Mouse (Mus musculus) midbrain, postnatal 0 days (tissue): ENCODE results near the gene Capn1. TPM values are rescaled to one million over a fixed set of nuclear protein-coding genes. Genes with fewer than 3 reads are reported as not detected.

Experiments used
- ATAC-seq: fragments of 200-750 bp; cut with Nextera tagmentation; 2 replicates; pipeline ENCODE4 v1.8.0; 2017; ENCODE audit warnings: moderate number of reproducible peaks, mild to moderate bottlenecking, moderate TSS enrichment, moderate library complexity; ENCODE audit not compliant: low FRiP score
- DNase-seq: peaks from one replicate; pipeline ENCODE4 v3.0.0-alpha.2; 2015; ENCODE audit warnings: low spot score
- H3K27ac ChIP-seq: fragments of 300-500 bp; sonication (generic); 2 replicates; pipeline ENCODE4 v1.5.1; 2014; ENCODE audit warnings: low read depth, mild to moderate bottlenecking, low read length, mixed read lengths
- H3K27me3 ChIP-seq: fragments of 300-500 bp; sonication (generic); 2 replicates; pipeline ENCODE4 v1.6.1; 2014; ENCODE audit warnings: low read length, control low read depth, mixed read lengths; ENCODE audit not compliant: insufficient read depth
- H3K36me3 ChIP-seq: fragments of 300-500 bp; sonication (generic); 2 replicates; pipeline ENCODE4 v1.6.1; 2014; ENCODE audit warnings: low read length, control low read depth, mixed read lengths; ENCODE audit not compliant: insufficient read depth
- H3K4me1 ChIP-seq: fragments of 300-500 bp; sonication (generic); 2 replicates; pipeline ENCODE4 v1.6.1; 2014; ENCODE audit warnings: mild to moderate bottlenecking, control low read depth, antibody characterized with exemption, low read length, mixed read lengths; ENCODE audit not compliant: insufficient read depth
- H3K4me2 ChIP-seq: fragments of 300-500 bp; sonication (generic); 2 replicates; pipeline ENCODE4 v1.6.1; 2014; ENCODE audit warnings: low read depth, mild to moderate bottlenecking, low read length, mixed read lengths; ENCODE audit not compliant: poor library complexity, severe bottlenecking
- H3K4me3 ChIP-seq: fragments of 300-500 bp; sonication (generic); 2 replicates; pipeline ENCODE4 v1.5.1; 2014; ENCODE audit warnings: low read depth, mild to moderate bottlenecking, low read length, moderate library complexity
- H3K9ac ChIP-seq: fragments of 300-500 bp; sonication (generic); replicated peaks from 2 replicates; pipeline ENCODE4 v1.6.1; 2014; ENCODE audit warnings: mild to moderate bottlenecking, low read length, moderate library complexity, mixed read lengths; ENCODE audit not compliant: poor library complexity, severe bottlenecking
- H3K9me3 ChIP-seq: fragments of 300-500 bp; sonication (generic); 2 replicates; pipeline ENCODE4 v1.6.1; 2016; ENCODE audit warnings: low read length, control low read depth
- CTCF ChIP-seq: IDR thresholded peaks from 2 replicates; pipeline ENCODE4 v1.5.1; 2016; ENCODE audit warnings: antibody characterized with exemption, mild to moderate bottlenecking
- WGBS: fragments of 180-500 bp; shearing (Covaris S2); extraction: QIAGEN DNeasy Blood & Tissue Kit; methylation state at CpG from one replicate; pipeline ENCODE4 v1.1.7; 2014; 5-methylcytosine and 5-hydroxymethylcytosine counted together
- polyA plus RNA-seq: library from polyadenylated mRNA; unstranded; fragments of >200 nt; fragmentation: Nextera tagmentation; extraction: Ambion mirVana; gene quantifications from 2 replicates; pipeline ENCODE4 v1.2.1, GENCODE M21; 2015
- total RNA-seq: library from RNA; depleted of rRNA; stranded (reverse); fragments of >200 nt; gene quantifications from 2 replicates; pipeline ENCODE4 v1.2.3, GENCODE M21; 2014; rRNA removed

The Capn1 gene
- 7.9 and 13.2 TPM in 2 replicates for total RNA-seq
- polyA plus RNA-seq = 3.3 and 3.9 TPM in 2 replicates

GRCm38 (mm10) chr19:6015511-6016315 lies at the start of gene Capn1:
Gene Capn1 (minus strand): TSS chr19:6015897.
- peak; percentile 60 for DNase-seq
- peak; percentile 71 for ATAC-seq
- Histone ChIP-seq H3K27ac (no peak within 1 kb of the TSS), H3K9me3 (no peaks in the 10 kb centered on the region), H3K27me3 (peaks cover 5% of the 10 kb centered on the region; the same call in 1 of the 2 replicates), H3K4me3 (peak within 1 kb of the TSS; percentile 49), H3K4me1 (0 out of 2 replicates have a peak, but pooled peaks cover 7% of the 10 kb centered on the region), H3K9ac (peak within 1 kb of the TSS; percentile 68), H3K36me3 (no peaks in the 10 kb centered on the region), H3K4me2 (peak within 1 kb of the TSS; percentile 88)
- peak; percentile 34 for TF ChIP-seq CTCF
- 4% methylated on average over 32 of the region's 40 CpGs for WGBS

DNA sequence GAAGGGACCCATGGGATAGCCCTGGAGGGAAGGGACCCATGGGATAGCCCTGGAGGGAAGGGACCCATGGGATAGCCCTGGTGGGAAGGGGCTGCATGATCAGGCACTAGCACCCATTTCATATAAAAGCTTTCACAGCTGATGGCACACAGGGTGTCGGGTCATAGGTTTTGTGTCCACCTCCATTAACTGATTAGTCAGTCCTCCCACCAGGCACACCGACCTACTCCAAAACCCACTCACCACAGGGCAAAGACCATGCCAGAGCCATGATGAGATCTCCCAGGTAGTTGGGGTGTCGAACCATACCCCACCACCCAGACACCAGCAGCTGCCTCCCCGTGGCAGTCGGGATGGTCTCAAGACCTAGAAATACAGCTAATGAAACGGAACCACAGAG lies 47.4 kb upstream of the Capn1 start:
- no peak overlapping the region for H3K9ac ChIP-seq
- no peaks in the 10 kb centered on the region for H3K9me3 ChIP-seq
- no peak for ATAC-seq
- no peak for DNase-seq
- H3K27me3 ChIP-seq = no peaks in the 10 kb centered on the region
- TF ChIP-seq CTCF = no peak
- H3K4me2 ChIP-seq = no peak overlapping the region
- no peaks in the 10 kb centered on the region for H3K36me3 ChIP-seq
- peaks cover 18% of the 10 kb centered on the region for H3K4me1 ChIP-seq
- WGBS = 98% methylated on average over 6 of the region's 6 CpGs
- no peak overlapping the region for H3K4me3 ChIP-seq
- H3K27ac ChIP-seq = no peak overlapping the region

DNA sequence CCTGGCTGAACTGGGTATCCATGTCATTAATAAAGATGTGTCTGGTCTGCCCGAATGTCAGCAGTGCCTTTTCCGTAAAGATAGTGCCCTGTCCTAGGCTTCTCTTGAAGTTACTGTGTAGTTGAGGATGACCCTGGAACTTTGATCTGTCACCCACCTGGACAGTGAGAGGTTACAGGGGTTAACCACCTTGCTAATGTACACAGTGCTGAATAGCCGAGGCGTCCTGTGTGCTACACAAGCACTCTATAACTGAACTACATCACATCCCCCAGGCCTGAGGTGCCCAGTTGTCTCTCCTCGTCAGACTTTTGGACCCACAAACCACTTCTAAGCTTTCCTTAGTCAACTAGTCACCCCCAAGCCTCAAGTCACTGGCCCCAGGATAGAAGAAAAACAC lies 46.7 kb upstream of the Capn1 start:
- peak overlapping the region; percentile 92 for H3K27ac ChIP-seq
- 65% methylated on average over 5 of the region's 5 CpGs for WGBS

DNA sequence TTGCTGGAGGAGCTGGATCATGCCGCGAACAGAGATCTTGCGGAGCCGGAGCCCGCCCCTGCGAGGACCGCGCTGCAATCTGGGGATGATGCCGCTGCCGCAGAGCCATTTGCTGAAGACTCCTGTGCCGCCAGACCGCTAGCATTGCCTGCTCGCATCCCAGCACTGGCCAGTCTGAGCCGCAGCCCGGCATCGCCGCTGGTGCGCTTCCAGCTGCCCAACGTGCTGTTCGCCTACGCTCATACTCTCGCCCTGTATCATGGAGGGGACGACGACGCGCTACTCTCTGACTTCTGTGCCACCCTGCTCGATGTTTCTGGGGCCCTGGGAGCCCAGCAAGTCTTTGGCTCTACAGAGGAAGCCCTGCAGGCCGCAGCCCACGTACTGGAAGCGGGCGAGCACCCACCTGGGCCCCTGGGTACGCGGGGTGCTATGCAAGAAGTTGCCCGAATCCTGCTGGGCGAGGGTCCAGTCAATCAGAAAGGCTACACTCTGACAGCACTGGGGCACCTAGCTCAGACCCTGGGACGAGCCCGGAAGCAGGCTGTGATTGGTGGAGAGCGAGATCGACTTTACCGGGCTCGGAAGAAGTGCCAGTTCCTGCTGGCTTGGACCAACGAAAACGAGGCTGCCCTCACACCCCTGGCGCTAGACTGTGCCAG lies 46.1 kb upstream of the Capn1 start:
- no peak for TF ChIP-seq CTCF
- DNase-seq (peak; percentile 49), ATAC-seq (no peak)
- H3K27ac ChIP-seq = peak overlapping the region; percentile 92
- 1% methylated on average over 44 of the region's 44 CpGs for WGBS
- H3K27me3 ChIP-seq = no peaks in the 10 kb centered on the region
- peak overlapping the region; percentile 93 for H3K9ac ChIP-seq
- H3K9me3 ChIP-seq = no peaks in the 10 kb centered on the region
- H3K36me3 ChIP-seq = no peaks in the 10 kb centered on the region
- peak overlapping the region; percentile 98 for H3K4me2 ChIP-seq
- peaks cover 18% of the 10 kb centered on the region for H3K4me1 ChIP-seq
- H3K4me3 ChIP-seq = peak overlapping the region; percentile 89

More for the DNA sequence above, 46.7 kb upstream of the Capn1 start:
- Histone ChIP-seq H3K4me2 (peak overlapping the region; percentile 98), H3K4me1 (peaks cover 18% of the 10 kb centered on the region), H3K9me3 (no peaks in the 10 kb centered on the region), H3K9ac (peak overlapping the region; percentile 93), H3K27me3 (no peaks in the 10 kb centered on the region), H3K4me3 (peak overlapping the region; percentile 89), H3K36me3 (no peaks in the 10 kb centered on the region)
- DNase-seq = no peak
- no peak for TF ChIP-seq CTCF
- no peak for ATAC-seq

DNA sequence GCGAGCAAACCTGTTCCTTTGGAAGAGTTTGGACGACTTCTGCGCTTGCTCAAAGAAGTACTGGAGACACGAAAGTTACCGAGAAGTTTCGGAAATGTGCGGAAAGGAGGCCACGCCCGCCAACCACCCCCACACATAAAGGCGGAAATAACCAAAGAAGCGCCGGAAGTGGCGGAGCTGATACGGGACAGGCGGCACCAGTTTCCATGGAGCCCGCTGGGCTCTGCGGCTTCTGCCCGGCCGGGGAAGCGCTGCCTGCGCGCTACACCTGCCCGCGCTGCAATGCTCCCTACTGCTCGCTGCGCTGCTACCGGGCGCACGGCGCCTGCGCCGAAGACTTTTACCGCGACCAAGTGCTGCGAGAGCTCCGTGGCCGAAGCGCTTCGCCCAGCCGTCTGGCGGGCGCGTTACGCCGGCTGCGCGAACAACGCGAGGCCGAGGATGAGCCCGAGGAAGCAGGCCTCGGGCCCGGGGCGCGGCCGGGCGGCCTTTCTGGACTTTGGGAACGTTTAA lies 45.4 kb upstream of the Capn1 start, which contains the start of gene Znhit2:
Znhit2 (plus strand) TSS at position 172 of the 513 bp plus-strand sequence.
- Histone ChIP-seq H3K4me1 (peaks cover 14% of the 10 kb centered on the region), H3K27ac (peak within 1 kb of the TSS; percentile 92), H3K27me3 (no peaks in the 10 kb centered on the region), H3K9me3 (no peaks in the 10 kb centered on the region), H3K36me3 (no peaks in the 10 kb centered on the region), H3K9ac (peak within 1 kb of the TSS; percentile 93), H3K4me2 (peak within 1 kb of the TSS; percentile 98), H3K4me3 (peak within 1 kb of the TSS; percentile 89)
- DNase-seq = peak; percentile 96
- ATAC-seq = peak; percentile 79
- peak; percentile 41 for TF ChIP-seq CTCF
- WGBS = under 1% methylated on average over 58 of the region's 58 CpGs
